Mouse (Mus musculus) retina, postnatal 1 day (tissue): ENCODE measurements around the gene Actn1.

Experiments used
- DNase-seq: peaks from one replicate; pipeline ENCODE4 v3.0.0-alpha.2; 2012

Gene Actn1

DNA sequence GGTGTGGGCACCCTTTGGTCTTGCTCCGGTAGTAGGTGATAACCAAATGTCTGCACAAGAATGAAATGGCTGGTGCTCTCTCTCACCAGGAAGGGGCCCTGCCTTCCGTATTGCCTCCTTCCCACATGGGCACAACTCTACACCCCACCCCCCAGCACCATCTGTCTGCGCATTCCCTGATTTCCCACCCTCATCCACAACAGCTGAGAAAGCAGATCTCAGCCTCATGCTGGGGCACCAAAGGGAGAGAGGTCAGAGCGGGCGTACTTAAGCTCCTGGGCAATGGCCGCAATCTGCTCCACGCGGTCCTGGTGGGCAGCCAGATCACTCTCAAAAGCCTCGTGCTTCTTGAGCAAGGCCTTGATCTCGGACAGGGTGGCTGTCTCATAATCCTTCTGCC lies 82.1 kb downstream of the Actn1 start:
- peak; percentile 73 for DNase-seq

DNA sequence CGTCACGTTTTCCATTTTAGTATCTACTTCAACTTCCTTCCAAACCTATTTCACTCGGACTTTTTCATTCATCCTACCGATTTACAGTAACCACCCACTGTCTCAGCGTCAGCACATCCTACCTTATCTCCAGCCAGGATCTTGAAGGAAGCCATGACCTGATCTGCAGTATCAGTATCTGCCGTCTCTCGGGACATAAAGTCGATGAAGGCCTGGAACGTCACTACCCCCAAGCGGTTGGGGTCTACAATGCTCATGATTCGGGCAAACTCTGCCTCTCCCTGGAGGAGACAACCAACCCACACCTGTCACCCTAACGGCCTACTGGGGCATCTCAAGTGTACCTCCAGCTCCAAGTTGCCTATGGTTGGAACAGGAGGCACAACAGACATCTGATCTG lies 91.4 kb downstream of the Actn1 start:
- no peak for DNase-seq

DNA sequence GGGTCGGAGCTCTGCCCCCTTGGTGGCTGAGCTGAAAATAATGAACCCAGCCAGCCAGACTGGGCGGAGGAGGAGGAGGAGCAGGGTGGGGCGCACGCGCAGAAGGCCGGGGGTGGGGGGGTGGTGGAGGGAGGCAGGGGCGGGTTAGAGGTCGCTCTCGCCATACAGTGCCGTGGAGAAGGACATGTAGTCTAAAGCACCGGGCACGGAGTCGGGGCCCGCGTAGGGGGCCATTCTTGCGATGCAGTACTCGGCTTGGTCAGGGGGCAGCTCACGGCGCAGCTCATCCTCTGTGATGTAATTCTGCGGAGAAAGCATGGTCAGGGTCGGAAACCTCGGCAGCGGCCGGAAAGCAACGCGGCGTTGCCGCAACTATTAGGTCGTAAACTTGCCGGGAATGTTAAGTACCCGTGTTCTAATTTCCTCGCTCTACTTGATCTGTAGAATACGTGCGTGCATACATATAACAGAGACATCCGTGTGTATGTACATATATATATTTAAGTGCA lies 91.9 kb downstream of the Actn1 start:
- DNase-seq, result peak; percentile 94

DNA sequence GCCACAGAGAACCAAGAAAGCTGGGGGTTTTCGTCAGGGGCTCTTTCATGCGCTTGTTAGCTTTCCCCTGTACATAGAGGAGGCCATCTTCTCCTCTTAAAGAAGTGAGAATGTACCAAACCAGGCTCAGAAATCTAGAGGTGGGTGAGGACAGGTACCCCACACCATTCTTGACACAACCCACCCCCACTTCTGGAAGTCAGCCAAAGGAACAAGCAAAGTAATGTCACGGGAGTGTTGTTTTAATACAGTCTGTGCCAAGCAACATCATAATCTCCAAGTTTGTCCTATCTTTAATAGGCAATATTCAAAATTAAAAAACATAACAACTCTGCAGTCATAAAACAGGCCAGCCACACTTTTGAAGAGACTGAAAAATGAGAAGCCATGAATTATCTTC lies 92.8 kb downstream of the Actn1 start:
- no peak for DNase-seq

DNA sequence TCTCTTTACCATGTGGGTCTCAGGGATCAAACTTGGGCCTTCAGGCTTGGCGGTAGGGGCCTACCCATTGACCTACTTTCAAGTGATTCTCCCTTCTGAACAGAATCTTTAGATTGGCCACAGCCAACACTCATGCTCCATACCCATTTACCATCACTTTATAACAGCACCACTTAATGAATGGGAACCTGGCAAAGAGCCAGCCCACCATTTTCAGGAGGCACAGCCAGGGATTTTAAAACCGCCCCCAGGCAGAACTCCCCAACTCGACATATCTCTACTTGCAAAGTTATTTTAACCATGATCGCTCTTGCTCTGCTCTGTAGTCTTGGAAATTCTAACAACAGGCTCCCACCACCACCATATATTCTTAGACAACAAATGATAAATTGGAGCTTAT lies 93.5 kb downstream of the Actn1 start:
- DNase-seq, result peak; percentile 24

DNA sequence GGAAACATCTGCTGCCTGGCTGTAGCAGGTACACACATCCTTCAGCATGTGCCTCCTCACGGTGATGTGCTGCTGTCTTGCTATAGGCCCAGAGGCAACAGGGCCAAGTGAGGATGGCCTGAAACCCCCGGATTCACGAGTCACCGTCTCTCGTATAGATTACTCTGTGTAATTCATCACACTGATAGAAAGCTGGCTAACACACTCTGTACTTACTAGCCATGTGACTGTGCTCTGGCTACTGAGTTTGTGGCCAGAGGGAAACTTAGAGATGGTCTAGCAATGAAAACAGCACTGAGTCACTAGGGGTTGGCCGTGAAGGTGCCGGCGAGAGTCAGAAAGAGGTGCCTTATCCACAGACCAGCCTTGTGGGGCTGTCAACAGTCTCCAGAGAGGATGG lies 95.6 kb downstream of the Actn1 start:
- DNase-seq, result no peak

DNA sequence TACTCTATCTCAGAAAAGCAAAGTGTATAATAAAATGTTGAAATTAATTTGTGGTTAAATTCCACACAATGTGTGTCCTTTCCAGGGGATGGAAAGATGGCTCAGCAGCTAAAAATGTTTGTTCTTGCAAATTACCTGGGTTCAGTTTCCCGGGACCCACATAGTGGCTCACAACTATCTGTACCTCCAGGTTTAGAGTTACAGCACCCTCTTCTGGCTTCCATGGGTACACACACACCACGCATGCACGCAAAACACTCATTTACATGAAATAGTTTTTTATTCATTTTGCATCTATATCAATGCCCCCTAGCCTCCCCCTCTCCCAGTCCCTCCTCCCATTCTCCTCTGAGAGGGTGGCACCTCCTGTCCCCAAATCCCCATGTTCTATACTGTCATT lies 97.7 kb downstream of the Actn1 start:
- DNase-seq, result no peak

DNA sequence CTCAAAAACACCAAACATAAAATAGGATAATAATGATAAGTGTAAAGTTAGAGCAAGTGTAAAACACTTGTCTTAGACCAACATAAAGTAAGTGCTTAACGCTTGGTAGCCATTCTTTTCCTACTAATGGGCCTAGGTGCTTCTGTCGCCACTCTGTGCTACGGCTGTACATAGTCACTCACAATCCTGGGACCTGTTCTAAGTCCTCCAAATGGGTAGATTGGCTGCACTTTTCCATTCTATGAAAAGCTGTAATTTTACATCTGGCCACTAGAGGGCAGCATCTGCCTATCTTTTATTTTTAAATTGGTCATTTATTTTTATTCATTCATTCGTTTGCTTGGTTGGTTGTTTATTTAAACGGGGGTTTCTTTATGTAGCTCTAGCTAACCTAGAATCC lies 102.5 kb downstream of the Actn1 start:
- DNase-seq, result peak; percentile 57

DNA sequence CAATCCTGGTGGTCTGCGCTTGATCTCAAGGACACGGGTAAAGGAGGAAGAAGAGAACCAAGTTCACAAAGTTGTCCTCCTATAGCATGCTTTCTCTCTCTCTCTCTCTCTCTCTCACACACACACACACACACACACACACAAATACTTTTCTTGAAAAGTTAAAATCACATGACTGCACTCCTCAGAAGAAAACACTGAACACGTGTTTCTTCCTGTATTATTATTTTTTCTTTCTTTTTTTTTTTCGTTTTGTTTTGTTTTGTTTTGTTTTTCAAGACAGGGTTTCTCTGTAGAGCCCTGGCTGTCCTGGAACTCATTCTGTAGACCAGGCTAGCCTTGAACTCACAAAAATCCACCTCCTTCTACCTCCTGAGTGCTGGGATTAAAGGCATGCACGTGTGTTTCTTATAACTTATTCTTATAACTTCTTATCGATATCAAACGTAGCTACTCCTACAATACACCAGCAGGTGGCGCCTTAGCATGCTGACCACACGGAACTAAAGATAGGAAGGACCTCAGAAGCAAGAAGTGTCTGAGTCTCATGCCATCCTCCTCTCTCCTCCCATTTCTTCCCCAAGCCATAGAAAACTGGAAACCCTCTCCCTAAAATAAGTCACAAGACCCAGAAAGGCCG lies 106.4 kb downstream of the Actn1 start:
- DNase-seq, result peak; percentile 81

DNA sequence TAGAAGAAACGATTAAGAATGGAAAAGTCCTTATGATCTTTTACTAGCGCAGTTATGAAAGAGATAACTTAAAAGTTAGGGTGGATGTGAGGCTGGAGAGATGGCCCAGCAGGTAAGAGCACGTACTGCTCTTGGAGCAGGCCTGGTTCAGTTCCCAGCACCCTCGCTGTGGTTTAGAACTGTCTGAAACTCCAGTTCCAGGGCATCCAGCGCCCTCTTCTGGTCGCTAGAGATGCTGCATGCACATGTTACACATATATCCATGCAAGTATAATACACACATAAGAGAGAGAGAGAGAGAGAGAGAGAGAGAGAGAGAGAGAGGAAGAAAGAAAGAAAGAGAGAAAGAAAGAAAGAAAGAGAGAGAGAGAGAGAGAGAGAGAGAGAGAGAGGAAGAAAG lies 107.1 kb downstream of the Actn1 start:
- no peak for DNase-seq

DNA sequence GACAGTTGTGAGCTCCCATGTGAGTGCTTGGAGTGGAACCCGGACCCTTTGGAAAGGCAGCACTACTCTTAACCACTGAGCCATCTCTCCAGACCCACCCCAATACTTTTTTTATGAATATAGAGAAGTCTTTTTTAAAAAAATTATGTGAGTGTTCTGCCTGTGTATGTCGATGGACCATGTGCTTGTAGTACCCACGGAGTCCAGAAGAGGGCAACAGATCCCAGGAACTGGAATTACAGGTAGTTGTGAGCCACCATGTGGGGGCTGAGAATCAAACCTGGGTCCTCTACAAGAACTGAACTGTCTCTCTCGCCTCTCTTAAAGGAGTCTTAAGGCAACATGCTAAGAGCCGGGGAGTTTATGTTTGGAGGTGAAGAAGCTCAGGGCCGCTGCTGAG lies 108.3 kb downstream of the Actn1 start:
- no peak for DNase-seq

DNA sequence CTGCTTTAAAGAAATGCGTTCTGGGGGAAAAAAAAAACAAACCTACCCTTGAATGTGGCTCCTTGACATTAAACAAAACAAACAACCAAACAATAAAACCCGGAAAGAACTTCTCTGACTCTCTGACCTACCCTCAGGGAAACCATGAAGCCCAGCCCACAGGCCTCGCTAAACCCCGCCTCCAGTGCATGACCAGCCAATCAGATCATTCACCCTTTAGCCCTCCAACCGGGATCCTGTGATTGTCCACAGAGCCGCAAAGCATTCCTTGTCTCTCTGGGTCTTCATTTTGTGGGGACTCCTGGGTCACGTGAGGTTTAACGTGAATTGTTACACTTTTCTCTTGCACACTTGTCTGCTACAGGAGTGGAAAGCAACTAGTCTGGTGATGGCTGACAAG lies 109.5 kb downstream of the Actn1 start:
- DNase-seq, result peak; percentile 74

DNA sequence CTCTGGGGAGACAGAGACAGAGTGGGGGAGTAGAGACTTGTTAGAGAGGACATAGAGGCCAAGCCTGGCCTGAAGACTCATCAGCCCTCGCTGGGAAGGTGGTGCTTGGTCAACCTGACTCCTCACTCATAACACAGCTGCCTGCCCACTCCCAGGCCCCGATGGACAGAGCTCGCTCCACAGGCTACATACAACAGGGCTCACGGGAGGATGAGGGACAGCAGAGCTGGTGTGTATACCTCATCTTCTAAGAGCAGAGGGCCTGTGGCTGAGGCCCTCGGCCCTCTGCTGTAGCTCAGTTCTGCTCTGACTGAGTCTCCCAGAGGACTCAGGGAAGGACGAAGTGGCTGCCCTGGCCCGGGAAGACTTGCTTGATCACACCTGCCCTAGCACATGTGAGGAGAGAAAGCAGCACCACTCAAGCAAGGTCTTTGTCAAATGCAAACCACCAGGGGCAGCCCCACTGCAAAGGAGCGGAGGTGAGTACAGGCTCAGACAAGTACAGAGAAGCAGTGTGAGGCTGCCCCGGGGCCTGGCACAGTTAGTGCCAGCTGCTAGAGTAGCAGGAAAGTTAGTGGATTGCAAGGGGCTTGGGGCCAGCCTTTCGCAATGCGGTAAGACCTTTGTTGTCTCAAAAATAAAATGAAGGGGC lies 112.5 kb downstream of the Actn1 start:
- DNase-seq, result no peak

DNA sequence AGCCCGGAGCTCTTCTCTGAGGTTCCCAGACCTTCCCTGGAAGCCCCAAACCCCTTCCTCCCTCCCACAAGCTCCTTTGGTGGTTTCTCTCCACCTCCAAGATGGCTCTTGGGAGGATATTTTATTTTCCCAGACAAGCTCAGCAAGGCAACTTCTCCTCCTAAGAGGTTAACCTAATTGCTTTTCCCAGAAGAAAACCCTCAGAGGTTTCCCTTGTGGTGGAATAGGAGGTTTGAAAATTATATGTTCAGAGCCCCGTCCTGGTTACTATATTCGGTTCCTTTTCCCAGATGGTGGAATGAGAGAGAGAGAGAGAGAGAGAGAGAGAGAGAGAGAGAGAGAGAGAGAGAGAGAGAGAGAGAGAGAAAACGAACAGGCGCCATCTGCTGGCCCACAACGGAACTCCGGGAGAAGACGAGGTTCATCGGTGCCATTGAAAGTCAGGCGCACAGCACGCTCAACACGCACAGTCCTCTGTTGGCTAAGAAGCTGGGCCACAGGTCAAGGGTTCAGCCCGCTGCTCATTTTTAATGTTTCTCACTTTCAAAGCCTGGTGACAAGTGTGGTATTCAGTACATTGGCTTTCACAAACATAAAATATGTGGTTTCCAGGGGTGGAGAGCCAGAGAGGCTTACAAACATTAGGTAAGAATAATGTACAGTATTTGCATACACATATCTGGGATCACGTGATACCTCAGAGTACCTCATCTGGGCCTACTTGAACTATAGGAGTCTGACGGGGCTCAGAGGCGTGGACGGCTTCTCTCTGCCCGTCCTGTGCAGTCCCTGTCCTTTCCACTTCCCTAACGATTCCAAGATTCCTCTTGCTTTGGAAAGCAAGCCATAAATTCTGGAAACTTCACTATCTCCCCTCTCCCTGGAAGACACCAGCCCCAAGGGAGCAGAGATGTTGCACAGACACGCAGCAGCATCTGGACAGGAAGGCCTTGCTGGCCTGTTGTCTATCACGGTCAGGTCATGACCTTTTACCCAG lies 113.6 kb downstream of the Actn1 start:
- DNase-seq, result peak; percentile 89

DNA sequence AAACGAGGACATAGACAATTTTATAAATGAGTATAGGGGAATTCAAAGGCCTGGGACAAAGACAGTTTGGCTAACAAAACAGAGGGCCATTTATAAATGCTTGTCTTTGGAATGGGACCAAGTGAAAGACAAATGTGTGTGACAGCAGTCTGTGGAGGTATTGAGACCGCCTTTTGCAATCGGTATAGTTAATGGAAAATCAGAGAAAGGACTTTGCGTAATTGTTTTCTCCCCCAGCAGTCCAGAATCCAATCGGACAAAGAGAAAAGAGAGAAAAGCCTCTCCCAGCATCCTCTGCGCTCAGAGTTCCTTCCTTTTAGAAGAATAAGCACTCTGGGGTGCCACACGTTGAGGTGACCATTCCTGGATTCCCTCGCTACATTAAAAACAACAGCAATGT lies 114.8 kb downstream of the Actn1 start:
- no peak for DNase-seq

DNA sequence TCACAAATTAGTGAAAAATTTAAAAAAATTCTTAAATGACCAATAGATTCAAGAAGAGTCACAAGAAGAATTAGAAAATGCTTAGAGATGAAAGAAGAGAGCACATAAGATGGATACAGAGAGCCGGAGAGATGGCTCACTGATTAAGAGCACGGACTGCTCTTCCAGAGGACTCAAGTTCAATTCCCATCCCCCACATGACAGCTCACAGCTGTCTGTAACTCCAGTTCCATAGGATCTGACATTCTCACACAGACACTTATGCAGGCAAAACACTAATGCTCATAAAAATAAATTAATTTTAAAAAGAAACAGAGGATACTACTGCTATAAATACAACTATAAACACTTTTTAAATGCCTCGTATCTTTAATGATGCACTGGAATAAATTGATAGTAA lies 115.3 kb downstream of the Actn1 start:
- no peak for DNase-seq

DNA sequence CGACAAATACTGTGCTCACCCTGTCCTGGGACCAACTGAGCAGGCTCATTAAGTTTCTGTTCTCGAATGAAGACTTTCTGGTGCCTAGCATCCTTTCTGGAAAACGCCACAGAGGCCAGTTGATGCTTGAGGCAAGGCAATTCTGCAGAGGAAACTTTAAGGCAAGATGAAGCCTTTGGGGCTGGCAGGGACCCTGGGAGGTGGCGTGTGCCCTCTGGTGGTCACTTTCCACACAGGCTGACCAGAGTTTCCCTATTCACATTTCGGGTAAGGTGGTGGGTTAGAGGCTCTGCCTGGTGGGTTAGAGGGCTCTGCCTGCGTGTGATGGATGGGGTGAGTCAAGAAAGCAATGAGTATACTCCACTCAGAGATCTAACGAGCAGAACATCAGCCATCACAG lies 118.7 kb downstream of the Actn1 start:
- DNase-seq, result peak; percentile 80

DNA sequence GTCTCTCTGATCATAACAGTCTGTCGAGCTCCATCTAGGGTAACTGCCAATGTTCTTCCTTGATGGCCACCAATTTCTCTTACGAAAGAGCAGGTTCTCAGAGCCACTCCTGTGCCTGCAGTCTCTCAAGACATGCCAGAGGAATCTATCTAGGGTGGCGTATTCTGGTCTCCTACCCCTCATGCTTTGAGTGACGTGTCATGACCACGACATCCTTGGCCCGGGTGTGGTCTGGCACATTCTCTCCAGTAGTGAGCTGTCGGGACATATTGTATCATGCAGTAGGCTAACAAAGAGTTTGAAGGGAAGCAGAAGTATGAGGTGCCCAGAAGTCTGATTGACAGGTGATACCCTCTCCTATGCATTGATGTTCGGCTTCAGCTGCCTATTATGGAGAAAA lies 119.2 kb downstream of the Actn1 start:
- no peak for DNase-seq

DNA sequence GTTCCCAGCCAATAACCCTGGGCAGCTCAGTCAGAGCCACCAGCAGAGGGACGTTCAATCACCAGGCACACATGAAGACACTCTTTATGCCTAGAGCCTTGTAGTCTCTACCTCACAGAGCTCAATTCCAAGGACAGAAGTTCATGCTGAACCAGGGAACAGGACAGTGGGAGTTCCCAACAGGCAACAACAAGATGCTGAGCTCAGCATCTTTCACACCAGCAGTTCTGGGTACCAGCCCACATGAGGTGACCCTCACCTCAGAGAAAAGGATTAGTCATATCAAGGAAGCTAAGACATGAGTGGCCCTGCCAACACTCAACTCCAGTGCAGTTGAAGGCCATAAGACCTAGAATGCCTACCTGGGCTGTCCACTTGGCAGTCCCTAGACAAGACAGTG lies 122.4 kb downstream of the Actn1 start:
- DNase-seq, result no peak

DNA sequence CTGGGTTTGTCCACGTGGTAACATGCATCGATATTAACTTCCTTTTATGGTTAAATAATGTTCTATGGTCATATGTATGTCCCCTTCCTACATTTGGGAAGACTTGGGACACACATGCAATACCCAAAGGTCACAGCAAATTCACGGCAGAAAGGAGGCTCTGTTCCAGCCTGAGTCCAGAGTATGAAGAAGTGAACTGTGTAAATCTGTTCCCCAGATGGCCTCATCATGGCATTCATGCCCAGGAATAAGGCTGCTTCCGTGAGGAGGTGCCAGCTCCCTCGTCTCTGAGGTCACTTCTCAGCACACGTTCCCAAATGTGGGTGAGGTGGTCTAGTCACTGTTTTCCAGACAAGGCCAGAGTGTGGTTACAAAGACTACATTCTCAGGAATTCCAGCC lies 122.9 kb downstream of the Actn1 start:
- DNase-seq, result no peak

DNA sequence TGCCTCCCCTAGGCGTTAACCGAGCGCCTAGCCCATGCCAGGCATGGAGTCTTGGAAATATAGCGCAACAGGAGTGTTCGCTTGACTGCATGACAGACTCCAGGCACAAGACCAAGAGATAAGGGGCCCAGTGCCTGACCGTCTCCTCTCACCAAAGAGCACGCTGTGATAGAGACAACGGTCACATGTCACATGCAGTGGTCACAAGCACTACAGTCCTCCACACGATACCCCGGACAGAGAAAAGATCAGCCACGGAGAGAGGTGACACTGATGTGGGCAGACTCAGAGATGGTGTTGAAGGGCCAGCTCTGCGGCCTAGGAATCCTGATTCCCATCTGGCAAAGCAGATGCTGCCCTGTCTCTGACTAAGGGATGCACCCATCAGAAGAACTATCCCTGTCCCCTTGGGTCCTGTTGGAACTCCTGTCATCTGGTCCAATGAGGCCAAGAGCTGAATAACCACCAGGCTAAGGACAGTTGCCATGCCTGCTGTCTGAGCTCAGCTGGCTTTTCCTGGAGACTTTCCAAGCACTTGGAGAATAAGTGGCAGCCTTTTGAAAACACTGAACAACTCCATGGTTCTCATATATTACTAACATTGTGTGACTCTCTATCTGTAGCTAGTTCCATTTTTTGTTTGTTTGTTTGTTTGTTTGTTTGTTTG lies 123.8 kb downstream of the Actn1 start:
- DNase-seq, result peak; percentile 17

DNA sequence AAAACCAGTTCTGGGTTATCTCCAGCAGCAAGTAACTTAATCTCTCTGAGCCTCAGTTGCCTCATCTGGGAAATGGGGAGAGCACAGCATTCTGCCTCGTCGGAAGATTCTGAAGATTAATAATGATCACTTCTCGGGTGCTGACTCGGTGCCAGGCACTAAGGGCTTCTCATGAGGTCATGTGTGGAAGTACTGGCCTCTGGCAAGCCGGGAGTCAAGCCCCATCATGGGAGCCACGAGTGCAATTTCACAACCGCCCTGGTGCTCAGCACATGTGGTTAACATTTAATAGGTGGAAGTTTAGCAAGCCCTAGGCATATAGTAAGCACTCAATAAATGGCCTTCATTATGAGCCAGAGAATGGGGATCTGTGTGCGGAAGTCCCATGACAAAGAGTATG lies 125.0 kb downstream of the Actn1 start:
- no peak for DNase-seq

DNA sequence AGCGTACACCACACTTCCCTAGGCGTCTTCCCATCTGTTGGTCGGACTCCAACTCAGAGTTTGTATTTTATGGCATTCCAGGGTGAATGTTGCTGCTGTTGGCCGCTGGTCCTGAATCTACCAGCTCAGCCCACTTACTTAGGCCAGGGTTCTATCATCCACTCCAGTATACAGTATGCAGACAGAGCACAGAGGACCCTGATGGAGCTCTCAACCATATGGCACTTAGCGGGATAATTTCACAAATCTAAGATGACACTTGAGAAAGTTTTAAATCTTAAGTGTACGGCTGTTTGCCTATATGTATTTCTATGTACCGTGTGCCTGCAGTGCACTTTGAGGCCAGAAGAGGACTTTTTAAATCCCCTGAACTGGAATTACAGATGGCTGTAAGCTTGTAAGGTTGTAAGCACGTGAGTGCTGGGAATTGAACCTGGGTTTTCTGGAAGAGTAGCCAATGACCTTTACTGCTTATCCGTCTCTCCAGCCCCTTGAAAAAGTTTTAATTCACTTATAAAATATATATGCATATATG lies 127.1 kb downstream of the Actn1 start:
- DNase-seq, result no peak
